Mouse (Mus musculus): ENCODE measurements at regions not wholly inside any gene's neighbourhood (a gene's known extent, or its start where the extent isn't known, plus 50 kb on each side); places are given as distances from the start of the nearest gene placed in this dataset.

DNA sequence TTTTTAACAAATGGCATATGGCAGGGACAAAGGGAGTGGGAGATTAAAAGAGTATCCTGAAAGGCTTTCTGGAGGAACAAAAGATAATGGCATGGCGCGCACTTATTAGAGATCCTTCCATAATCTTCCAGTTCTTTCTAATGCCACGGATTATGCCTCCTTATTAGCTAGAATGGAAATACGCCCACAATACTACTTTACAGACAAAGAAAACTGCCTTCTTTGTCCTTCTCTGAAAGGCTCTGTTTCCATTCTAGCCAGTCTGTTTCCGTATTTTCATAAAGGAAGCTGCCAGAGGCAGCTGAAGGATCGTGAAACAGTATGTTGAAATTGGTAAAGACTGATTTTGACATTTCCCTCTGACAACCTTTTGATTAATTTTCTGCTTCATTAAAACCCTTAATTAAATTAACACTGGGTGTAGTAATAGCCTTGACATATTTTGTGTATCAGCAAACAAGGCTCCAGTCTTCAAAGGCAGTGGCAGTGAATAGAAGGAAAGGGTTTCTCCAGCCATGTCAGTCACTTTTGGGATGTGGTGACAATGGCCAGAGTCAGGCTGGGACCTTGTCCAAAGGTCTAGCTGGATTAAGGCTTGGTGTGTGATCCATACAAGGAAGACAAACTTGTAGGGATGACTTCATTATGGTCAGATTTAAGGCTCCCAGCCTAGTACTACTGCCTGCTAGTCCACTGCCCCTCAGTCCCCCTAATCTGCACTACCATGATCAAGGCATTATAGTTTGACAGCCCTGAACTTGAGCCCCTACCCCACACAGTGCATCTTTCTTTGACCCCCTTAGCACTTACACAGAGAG, 344.4 kb upstream of the Lcorl start:
- no peak overlapping the region for H3K4me3 ChIP-seq (replicated peaks; ENCODE audit: extremely low read depth, low read depth, low read length)
- 86% methylated on average over 6 of the region's 6 CpGs for WGBS
- H3K4me1 ChIP-seq (ENCODE audit: control insufficient read depth, insufficient read depth, low read length) = no peaks in the 10 kb centered on the region
- no peak for TF ChIP-seq POLR2A (IDR thresholded peaks at IDR 0.05; ENCODE audit: borderline replicate concordance, extremely low read depth, low read depth, low read length)
- no peak for TF ChIP-seq CTCF (IDR thresholded peaks at IDR 0.05; ENCODE audit: insufficient read depth, low read length)
- DNase-seq = no peak

DNA sequence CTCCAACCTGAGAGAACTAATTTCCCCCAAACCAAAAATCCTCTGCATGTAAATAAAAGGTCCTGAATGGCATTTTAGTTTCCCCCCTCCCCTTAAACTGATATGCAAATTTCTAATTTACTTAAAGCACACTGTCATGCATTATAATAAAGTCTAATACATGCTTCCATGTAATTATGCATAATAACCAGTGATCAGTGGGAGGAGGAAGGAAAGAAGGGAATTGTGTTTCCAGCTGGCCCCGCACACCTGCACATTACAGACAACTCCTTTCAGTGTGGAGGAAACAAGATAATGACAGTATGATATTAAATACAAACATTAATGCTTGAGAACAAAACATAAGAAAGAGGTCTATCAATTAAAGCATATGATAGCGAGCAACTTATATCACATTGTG, 329.5 kb upstream of the Lcorl start:
- no peak for DNase-seq
- Histone ChIP-seq H3K4me3 (replicated peaks; ENCODE audit: extremely low read depth, low read depth, low read length) (no peak overlapping the region), H3K4me1 (ENCODE audit: control insufficient read depth, insufficient read depth, low read length) (no peaks in the 10 kb centered on the region)
- 82% methylated on average over 2 of the region's 2 CpGs for WGBS
- no peak for TF ChIP-seq POLR2A (IDR thresholded peaks at IDR 0.05; ENCODE audit: borderline replicate concordance, extremely low read depth, low read depth, low read length)
- no peak for TF ChIP-seq CTCF (IDR thresholded peaks at IDR 0.05; ENCODE audit: insufficient read depth, low read length)

DNA sequence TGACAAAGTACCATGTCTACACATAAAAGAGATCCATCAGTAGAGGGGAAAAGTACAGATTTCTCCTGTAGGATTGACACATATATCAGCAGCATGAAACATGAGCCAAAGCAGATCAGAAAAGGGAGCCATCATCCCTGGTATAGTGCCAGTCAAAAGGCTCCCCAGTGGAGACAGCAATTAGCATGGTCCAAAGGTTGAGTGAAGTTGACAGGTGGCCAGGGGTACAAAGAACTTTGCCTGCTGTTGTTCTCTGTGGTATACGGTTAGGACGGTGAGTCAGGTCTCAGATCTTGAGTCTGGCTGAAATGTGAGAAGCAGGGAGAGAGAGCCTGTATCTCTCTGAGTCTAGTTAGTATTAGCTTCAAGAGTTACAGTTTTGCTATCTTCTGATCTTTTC, 324.7 kb upstream of the Lcorl start:
- Histone ChIP-seq H3K4me1 (ENCODE audit: control insufficient read depth, insufficient read depth, low read length) (no peaks in the 10 kb centered on the region), H3K4me3 (replicated peaks; ENCODE audit: extremely low read depth, low read depth, low read length) (no peak overlapping the region)
- TF ChIP-seq POLR2A (IDR thresholded peaks at IDR 0.05; ENCODE audit: borderline replicate concordance, extremely low read depth, low read depth, low read length) = no peak
- no peak for TF ChIP-seq CTCF (IDR thresholded peaks at IDR 0.05; ENCODE audit: insufficient read depth, low read length)
- DNase-seq = no peak
- 65% methylated on average over 2 of the region's 2 CpGs for WGBS

DNA sequence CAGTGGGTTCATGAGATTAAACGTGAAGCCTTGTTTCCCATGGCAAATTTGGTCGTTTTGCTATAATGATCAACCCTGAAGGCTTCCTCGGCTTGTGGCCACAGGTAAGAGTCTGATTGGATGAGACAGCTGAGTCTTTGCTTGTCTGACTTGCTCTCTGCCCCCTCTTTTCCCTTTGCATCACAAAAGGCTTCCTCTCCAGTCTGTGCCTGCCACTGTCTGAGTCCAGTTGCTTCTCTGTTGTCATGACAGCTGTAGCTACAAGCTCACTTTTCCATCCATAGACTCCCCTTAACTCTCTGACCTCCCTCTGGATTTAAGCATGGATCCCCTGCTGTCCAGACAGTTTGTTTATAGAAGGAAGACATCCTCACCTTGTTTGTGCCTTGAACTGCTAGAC, 314.9 kb upstream of the Lcorl start:
- 28% methylated on average over 3 of the region's 3 CpGs for WGBS
- no peak for DNase-seq
- TF ChIP-seq CTCF (IDR thresholded peaks at IDR 0.05; ENCODE audit: insufficient read depth, low read length) (no peak), POLR2A (IDR thresholded peaks at IDR 0.05; ENCODE audit: borderline replicate concordance, extremely low read depth, low read depth, low read length) (no peak)
- H3K4me1 ChIP-seq (ENCODE audit: control insufficient read depth, insufficient read depth, low read length) = no peaks in the 10 kb centered on the region
- no peak overlapping the region for H3K4me3 ChIP-seq (replicated peaks; ENCODE audit: extremely low read depth, low read depth, low read length)

- 90% methylated on average over 4 of the region's 4 CpGs for WGBS
- H3K4me1 ChIP-seq (ENCODE audit: control insufficient read depth, insufficient read depth, low read length) = no peaks in the 10 kb centered on the region
- DNase-seq = no peak
- H3K4me3 ChIP-seq (replicated peaks; ENCODE audit: extremely low read depth, low read depth, low read length) = no peak overlapping the region
- TF ChIP-seq POLR2A (IDR thresholded peaks at IDR 0.05; ENCODE audit: borderline replicate concordance, extremely low read depth, low read depth, low read length) = no peak
- no peak for TF ChIP-seq CTCF (IDR thresholded peaks at IDR 0.05; ENCODE audit: insufficient read depth, low read length)
These were observed 303.4 kb upstream of the Lcorl start for GRCm38 (mm10) chr5:46160774-46161173.

GRCm38 (mm10) chr5:46151973-46152372, 294.6 kb upstream of the Lcorl start:
- 42% methylated on average over 3 of the region's 3 CpGs for WGBS
- TF ChIP-seq POLR2A (IDR thresholded peaks at IDR 0.05; ENCODE audit: borderline replicate concordance, extremely low read depth, low read depth, low read length) (no peak), CTCF (IDR thresholded peaks at IDR 0.05; ENCODE audit: insufficient read depth, low read length) (no peak)
- no peak for DNase-seq
- Histone ChIP-seq H3K4me1 (ENCODE audit: control insufficient read depth, insufficient read depth, low read length) (no peaks in the 10 kb centered on the region), H3K4me3 (replicated peaks; ENCODE audit: extremely low read depth, low read depth, low read length) (no peak overlapping the region)

DNA sequence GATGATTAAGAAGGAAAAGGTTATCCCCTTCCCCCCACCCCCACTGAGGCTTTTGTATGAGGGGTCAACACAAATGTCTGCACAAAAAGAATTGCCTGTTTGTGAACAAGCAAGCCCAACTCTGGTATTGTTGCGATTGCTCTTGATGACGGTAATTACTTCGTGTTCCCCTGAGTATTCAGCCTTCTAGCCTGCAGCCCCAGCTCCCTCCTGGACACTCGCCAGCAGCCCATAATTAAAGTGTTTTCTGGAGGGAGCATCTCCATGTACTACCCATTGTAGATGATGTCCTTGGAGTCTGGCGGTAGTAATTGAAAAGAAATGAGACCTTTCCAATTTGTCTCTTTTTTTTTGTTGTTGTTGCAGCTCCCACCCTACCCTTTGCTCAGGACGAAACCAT, 293.4 kb upstream of the Lcorl start:
- TF ChIP-seq CTCF (IDR thresholded peaks at IDR 0.05; ENCODE audit: insufficient read depth, low read length) (no peak), POLR2A (IDR thresholded peaks at IDR 0.05; ENCODE audit: borderline replicate concordance, extremely low read depth, low read depth, low read length) (no peak)
- DNase-seq = no peak

GRCm38 (mm10) chr5:46149851-46150615, 292.6 kb upstream of the Lcorl start:
- TF ChIP-seq CTCF (IDR thresholded peaks at IDR 0.05; ENCODE audit: insufficient read depth, low read length) (no peak), POLR2A (IDR thresholded peaks at IDR 0.05; ENCODE audit: borderline replicate concordance, extremely low read depth, low read depth, low read length) (no peak)
- WGBS = 64% methylated on average over 6 of the region's 6 CpGs
- H3K4me1 ChIP-seq (ENCODE audit: control insufficient read depth, insufficient read depth, low read length) = no peaks in the 10 kb centered on the region

More for the DNA sequence above, 293.4 kb upstream of the Lcorl start:
- no peak overlapping the region for H3K4me3 ChIP-seq (replicated peaks; ENCODE audit: extremely low read depth, low read depth, low read length)
- no peaks in the 10 kb centered on the region for H3K4me1 ChIP-seq (ENCODE audit: control insufficient read depth, insufficient read depth, low read length)
- 65% methylated on average over 6 of the region's 6 CpGs for WGBS

DNA sequence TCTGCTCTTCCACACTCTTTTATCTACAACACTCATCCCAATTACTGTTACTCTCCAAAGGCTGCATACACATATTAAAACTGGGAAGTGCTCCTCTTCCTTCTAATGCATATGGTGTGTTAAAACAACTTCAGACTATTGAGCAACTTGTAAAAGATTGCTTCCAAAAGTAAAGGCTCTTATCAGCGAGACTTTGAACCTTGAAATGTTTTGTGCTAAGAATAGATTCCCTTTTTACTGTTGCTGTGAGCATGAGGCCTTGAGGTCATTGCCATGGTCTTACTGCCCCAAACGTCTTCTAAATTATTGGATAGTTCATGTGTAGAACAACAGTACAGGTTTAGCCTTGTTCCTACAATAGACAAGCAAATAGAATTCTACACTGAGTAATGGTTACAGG, 281.6 kb upstream of the Lcorl start:
- TF ChIP-seq CTCF (IDR thresholded peaks at IDR 0.05; ENCODE audit: insufficient read depth, low read length) (no peak), POLR2A (IDR thresholded peaks at IDR 0.05; ENCODE audit: borderline replicate concordance, extremely low read depth, low read depth, low read length) (no peak)
- Histone ChIP-seq H3K4me3 (replicated peaks; ENCODE audit: extremely low read depth, low read depth, low read length) (no peak overlapping the region), H3K4me1 (ENCODE audit: control insufficient read depth, insufficient read depth, low read length) (no peaks in the 10 kb centered on the region)
- 53% methylated on average over 2 of the region's 2 CpGs for WGBS
- DNase-seq = no peak

More at GRCm38 (mm10) chr5:46149851-46150615, 292.6 kb upstream of the Lcorl start:
- no peak overlapping the region for H3K4me3 ChIP-seq (replicated peaks; ENCODE audit: extremely low read depth, low read depth, low read length)
- no peak for DNase-seq
